Mouse (Mus musculus) urinary bladder, adult 2 months (tissue): ENCODE data around the gene Pax3. TPM values are rescaled to one million over a fixed set of nuclear protein-coding genes. Genes with fewer than 3 reads are reported as not detected.

Experiments
- DNase-seq: peaks from one replicate; pipeline ENCODE4 v3.0.0; 2022; ENCODE audit warnings: low spot score
- polyA plus RNA-seq: library from polyadenylated mRNA; depleted of rRNA; stranded (reverse); fragments of >200 nt; gene quantifications from 2 replicates; pipeline ENCODE4 v1.2.3, GENCODE M21; 2012; rRNA removed

Gene Pax3
- polyA plus RNA-seq, 1 experiment: not detected

GRCm38 (mm10) chr1:78081761-78082160, 115.2 kb downstream of the Pax3 start:
- no peak for DNase-seq

GRCm38 (mm10) chr1:78060850-78061249, 136.1 kb downstream of the Pax3 start:
- no peak for DNase-seq

DNA sequence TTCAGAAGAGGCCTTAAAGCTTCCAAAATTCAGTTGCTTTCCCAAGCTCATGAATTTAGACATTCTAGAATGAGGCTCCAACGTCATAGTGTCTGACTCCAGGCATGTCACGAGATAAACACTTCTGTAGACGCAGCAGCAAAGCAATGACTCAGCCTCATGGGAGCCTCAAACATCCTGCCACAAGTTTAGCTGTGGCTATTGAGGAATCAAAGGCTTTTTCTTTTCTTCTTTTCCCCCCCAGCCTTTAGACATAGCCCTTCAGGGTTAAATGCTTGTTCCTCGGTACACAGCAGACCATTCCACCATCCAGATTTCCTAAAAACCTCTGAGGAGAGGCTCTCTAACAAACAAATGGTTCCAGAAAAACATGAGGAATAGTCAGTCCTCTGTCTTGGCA, 139.0 kb downstream of the Pax3 start:
- DNase-seq: no peak

GRCm38 (mm10) chr1:78053677-78054076, 143.3 kb downstream of the Pax3 start:
- DNase-seq: no peak

Other genes starting within 250 kb of the Pax3 start
- gene Sgpp2, start 113.2 kb upstream of the Pax3 start, polyA plus RNA-seq: 0.87 and 1.0 TPM in 2 replicates